Mouse (Mus musculus) lung, adult 2 months (tissue): ENCODE data around the gene BC005561. TPM values are rescaled to one million over a fixed set of nuclear protein-coding genes. Genes with fewer than 3 reads are reported as not detected.
A peak's percentile ranks its signal among the peaks of the same experiment; 100 is the strongest.

Experiments
- DNase-seq: peaks from one replicate; pipeline ENCODE4 v3.0.0; 2022
- H3K4me1 ChIP-seq: fragments of 200-500 bp; 2 replicates; pipeline ENCODE4 v1.6.1; 2011; ENCODE audit warnings: low read length; ENCODE audit not compliant: control insufficient read depth, insufficient read depth
- H3K4me3 ChIP-seq: fragments of 200-500 bp; replicated peaks from 2 replicates; pipeline ENCODE3; 2011; ENCODE audit warnings: low read depth, mild to moderate bottlenecking, control low read depth, low read length; ENCODE audit errors: extremely low read depth
- CTCF ChIP-seq: fragments of 200-500 bp; IDR thresholded peaks from 2 replicates; pipeline ENCODE4 v1.5.1; 2011; ENCODE audit warnings: mild to moderate bottlenecking, low read length, control low read depth; ENCODE audit not compliant: insufficient read depth
- POLR2A ChIP-seq: fragments of 200-500 bp; IDR thresholded peaks from 2 replicates; pipeline ENCODE4 v1.6.1; 2011; ENCODE audit warnings: low read depth, mild to moderate bottlenecking, control low read depth, low read length, borderline replicate concordance; ENCODE audit errors: extremely low read depth
- WGBS: fragments of 180-500 bp; shearing (Covaris S2); methylation state at CpG from one replicate; pipeline ENCODE4 v1.1.7; 2018; 5-methylcytosine and 5-hydroxymethylcytosine counted together
- polyA plus RNA-seq: library from polyadenylated mRNA; depleted of rRNA; stranded (reverse); fragments of >200 nt; gene quantifications from 2 replicates; pipeline ENCODE4 v1.2.3, GENCODE M21; 2012; rRNA removed

Gene BC005561
- 1.1 and 1.6 TPM in 2 replicates for polyA plus RNA-seq

DNA sequence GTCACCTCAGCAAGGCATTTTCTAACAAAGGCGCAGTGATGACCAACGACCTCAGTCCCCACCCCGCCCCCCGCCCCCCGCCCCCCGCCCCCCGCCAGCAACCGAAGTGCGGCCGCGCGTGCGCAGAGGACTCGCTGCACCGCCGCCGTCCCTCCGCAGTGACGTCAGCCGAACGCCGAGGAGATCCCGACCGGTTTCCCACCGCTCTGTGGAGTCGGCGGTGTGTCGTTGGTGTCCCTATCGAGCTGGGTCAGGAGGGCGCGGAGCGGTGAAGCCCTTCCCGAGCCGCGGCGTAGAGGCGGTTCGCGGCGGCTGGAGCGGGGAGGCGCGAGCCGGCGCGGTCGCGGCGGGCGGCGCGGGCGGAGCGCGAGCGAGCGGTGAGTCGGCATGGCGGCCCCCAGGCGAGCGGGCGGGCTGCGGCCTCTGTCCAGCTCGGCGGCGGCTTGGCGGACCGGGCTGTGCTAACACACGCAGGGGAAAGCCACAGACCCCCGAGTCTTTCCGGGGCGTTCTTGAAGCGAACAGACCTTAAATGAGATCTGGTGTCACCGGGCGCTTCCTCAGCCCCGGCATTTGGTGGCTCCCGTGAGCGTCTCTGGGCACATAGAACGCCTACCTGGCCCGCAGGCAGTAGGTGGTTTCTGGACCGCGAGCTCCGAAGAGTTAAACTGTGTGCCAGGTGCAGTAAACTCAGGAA lies at the start of gene BC005561:
Gene BC005561 (plus strand): TSS at position 158 of the 697 bp plus-strand sequence.
- Histone ChIP-seq H3K4me3 (peak within 1 kb of the TSS; percentile 74), H3K4me1 (no peaks in the 10 kb centered on the region)
- under 1% methylated on average over 83 of the region's 83 CpGs for WGBS
- DNase-seq, result peak; percentile 80
- TF ChIP-seq POLR2A, result peak; percentile 65; the same call in 1 of the 2 replicates
- TF ChIP-seq CTCF, result no peak

GRCm38 (mm10) chr5:104458832-104459705 lies 49.1 kb upstream of the BC005561 start, which contains the start of gene Pkd2:
Gene Pkd2 (plus strand): TSS chr5:104459450.
- Histone ChIP-seq H3K4me3 (peak within 1 kb of the TSS; percentile 99), H3K4me1 (peaks cover 3% of the 10 kb centered on the region; the same call in 1 of the 2 replicates)
- 7% methylated on average over 46 of the region's 46 CpGs for WGBS
- no peak for TF ChIP-seq CTCF
- peak; percentile 59; the same call in 1 of the 2 replicates for TF ChIP-seq POLR2A
- DNase-seq, result peak; percentile 66

DNA sequence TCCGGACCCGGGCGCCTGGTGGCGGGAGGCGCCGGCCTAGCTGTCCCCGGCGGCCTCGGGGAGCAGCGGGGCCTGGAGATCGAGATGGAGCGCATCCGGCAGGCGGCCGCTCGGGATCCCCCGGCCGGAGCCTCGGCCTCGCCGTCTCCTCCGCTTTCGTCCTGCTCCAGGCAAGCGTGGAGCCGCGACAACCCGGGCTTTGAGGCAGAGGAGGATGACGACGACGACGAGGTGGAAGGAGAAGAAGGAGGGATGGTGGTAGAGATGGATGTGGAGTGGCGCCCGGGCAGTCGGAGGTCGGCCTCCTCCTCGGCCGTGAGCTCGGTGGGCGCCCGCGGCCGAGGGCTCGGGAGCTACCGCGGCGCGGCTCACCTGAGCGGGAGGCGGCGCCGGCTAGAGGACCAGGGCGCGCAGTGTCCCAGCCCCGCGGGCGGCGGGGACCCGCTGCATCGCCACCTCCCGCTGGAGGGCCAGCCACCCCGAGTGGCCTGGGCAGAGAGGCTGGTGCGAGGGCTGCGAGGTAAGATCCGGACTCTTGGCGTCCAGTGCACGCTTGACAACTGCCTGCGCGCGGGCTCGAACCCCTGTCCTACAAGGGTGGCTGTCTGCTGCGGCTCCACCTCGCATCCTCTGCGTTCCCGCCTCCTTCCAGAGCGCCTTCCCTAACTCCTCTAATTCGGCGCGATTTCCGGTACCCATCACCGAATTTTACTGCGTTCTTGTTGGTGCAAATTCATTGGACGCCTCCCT lies 48.3 kb upstream of the BC005561 start:
- TF ChIP-seq CTCF (no peak), POLR2A (no peak)
- H3K4me3 ChIP-seq, result peak overlapping the region; percentile 99
- DNase-seq, result peak; percentile 52
- under 1% methylated on average over 81 of the region's 82 CpGs for WGBS
- H3K4me1 ChIP-seq, result peaks cover 3% of the 10 kb centered on the region; the same call in 1 of the 2 replicates

DNA sequence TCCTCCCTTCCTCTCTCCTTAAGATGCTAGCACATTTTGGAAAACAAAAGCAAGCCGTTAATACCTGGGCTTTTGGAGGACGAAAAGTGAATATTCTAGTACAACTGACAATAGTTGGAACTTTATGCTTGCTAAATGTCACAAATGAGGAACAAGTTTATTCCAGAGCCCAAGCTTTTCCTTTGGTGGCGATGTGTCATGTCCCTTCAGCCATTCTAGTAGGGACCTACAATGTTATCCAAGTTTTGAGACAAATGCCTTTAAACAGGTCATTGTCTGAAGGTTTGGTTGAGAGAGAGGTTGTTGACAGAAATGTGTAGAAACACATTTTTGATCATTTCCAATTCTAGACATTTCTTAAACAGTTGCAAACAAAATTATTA lies 47.7 kb upstream of the BC005561 start:
- Histone ChIP-seq H3K4me1 (peaks cover 3% of the 10 kb centered on the region; the same call in 1 of the 2 replicates), H3K4me3 (peak overlapping the region; percentile 99)
- DNase-seq, result no peak
- TF ChIP-seq POLR2A (no peak), CTCF (no peak)
- 11% methylated on average over 3 of the region's 3 CpGs for WGBS

GRCm38 (mm10) chr5:104460856-104461255 lies 47.3 kb upstream of the BC005561 start:
- Histone ChIP-seq H3K4me3 (peak overlapping the region; percentile 39), H3K4me1 (peaks cover 3% of the 10 kb centered on the region; the same call in 1 of the 2 replicates)
- no peak for DNase-seq
- no peak for TF ChIP-seq POLR2A
- no peak for TF ChIP-seq CTCF
- WGBS, result 22% methylated on average over 7 of the region's 7 CpGs

- Histone ChIP-seq H3K4me3 (no peak overlapping the region), H3K4me1 (peaks cover 2% of the 10 kb centered on the region; the same call in 1 of the 2 replicates)
- WGBS, result 76% methylated on average over 8 of the region's 8 CpGs
- DNase-seq, result no peak
- TF ChIP-seq CTCF (no peak), POLR2A (no peak)
These were observed 42.9 kb upstream of the BC005561 start for GRCm38 (mm10) chr5:104465279-104465678.

DNA sequence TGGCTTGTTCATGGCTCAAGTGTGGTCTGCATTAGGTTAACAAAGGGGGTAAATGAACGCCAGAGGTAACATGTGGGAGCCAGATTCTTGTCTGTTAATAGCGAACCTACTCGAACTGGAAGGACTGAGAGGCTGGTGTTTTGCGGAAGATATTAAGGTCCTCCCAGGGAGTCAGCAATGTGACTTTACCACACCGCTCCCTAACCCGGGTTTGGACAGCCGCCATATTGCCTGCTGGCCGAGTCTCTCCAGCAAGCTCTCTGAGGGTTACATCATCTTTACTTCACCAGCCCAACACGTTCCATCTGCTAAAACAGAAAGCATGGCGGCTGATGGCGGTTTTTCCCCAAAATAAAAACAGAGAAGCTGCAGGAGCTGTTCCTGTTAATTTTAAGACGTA lies 42.4 kb upstream of the BC005561 start:
- Histone ChIP-seq H3K4me1 (no peaks in the 10 kb centered on the region), H3K4me3 (no peak overlapping the region)
- WGBS, result 81% methylated on average over 12 of the region's 12 CpGs
- TF ChIP-seq CTCF (no peak), POLR2A (no peak)
- DNase-seq, result peak; percentile 18

DNA sequence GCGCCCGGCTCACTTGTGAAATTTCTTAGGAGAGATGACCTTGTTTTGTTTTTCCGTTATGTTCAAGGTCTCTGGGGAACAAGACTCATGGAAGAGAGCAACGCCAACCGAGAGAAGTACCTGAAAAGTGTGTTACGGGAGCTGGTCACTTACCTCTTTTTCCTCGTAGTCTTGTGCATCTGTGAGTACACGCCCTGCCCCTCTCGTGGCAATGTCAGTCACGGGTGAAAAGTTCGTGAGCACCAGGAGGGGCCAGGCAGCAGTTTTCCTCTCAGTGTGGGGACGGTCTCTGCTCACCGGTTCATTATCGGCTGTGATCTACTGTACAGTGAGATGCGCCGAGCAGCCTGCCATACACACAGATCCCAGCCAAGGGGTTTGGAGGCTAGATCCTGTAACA lies 41.3 kb upstream of the BC005561 start:
- no peak for DNase-seq
- TF ChIP-seq CTCF (no peak), POLR2A (no peak)
- 94% methylated on average over 16 of the region's 16 CpGs for WGBS
- no peaks in the 10 kb centered on the region for H3K4me1 ChIP-seq
- no peak overlapping the region for H3K4me3 ChIP-seq

DNA sequence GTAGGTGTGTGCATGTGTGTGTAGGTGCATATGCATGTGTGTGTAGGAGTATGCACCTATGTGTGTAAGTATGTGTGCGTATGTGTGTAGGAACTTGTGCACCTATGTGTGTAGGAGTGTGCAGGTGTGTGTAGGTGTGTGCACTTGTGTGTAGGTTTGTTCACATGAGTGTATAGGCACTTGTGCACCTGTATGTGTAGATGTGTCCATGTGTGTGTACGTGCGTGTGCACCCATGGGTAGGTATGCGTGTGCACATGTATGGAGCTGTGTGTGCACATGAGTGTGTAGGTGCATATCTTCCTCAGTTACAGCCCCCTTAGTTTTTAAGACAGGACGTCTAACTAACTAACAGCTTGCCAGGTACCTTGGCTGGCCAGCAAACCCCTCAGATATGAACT lies 39.6 kb upstream of the BC005561 start:
- Histone ChIP-seq H3K4me1 (no peaks in the 10 kb centered on the region), H3K4me3 (no peak overlapping the region)
- no peak for DNase-seq
- WGBS, result 91% methylated on average over 5 of the region's 5 CpGs
- TF ChIP-seq POLR2A, result no peak
- TF ChIP-seq CTCF, result no peak
